Mouse (Mus musculus) CD8-positive naive resting alpha-beta T cell, adult 2 months (primary cell): Measurements from ENCODE around the gene Srbd1.

Experiments
- DNase-seq, 2 experiments: peaks; one replicate each; pipeline ENCODE4 v3.0.0; 2022; ENCODE audit warnings: low read depth in 2 of 2, low spot score in 2 of 2

Gene Srbd1

DNA sequence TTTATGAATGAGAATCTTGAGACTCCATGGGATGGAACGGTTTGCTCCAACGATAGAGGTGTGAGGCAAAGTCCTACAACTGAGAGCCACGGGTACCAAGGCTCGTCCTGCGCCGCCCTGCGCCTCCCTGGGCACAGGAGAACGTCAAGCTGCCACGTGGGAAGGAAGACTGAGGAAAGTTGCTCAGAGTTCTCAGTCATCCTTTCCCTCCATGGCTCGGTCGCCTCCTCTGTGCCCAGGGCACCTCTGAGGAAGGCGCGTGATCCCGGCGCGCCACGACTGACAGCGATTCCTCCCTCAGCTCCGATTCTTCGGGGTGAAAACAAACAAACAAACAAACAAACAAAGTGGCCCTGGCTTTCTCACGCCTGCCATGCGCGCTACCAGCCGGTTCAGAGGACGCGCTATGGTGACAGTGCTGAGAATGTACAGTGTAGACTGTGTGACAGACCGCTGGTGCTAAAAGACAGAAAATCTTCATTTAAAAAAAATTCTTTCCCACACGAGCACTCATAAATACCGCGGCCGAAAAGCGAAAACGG, 367 bp downstream of the Srbd1 start:
- no peak for DNase-seq

DNA sequence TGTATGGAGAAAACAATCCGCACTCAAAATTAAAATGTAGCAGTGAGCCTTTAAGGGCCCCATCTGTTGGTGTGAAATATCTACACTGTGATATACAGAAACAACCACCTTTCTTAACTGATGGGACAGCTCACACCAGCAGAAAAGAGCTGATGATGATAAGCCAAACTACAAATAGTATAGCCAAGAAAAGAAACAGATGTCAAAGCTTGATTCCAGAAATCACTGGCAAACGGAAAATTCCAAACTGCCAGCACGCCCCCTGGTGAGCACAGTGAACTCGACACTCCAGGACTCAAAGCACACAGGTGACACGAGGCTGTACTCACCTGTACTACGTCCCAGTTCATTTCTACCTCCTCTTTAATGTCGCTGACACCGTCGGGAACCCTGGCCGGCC, 9.1 kb downstream of the Srbd1 start:
- DNase-seq: no peak

DNA sequence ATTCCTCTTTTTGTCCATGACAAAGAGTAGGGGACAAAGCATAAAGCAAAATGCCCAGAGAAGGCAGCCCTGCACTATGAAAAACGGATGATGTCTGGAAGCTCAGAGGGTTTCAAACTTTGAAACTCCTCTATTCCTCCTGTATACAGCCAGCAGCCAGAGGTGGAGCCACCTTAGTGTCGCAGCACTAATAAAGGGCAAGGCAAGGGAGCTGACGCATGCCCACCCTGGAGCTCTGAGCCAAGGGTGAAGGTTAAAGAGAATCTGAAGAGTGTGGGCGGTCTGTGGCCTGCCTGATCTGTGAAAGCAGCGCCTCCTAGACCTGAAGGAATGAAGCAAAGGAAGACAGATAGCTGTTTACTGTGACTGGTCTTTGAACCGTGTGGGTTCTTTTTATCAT, 10.5 kb downstream of the Srbd1 start:
- DNase-seq: no peak

DNA sequence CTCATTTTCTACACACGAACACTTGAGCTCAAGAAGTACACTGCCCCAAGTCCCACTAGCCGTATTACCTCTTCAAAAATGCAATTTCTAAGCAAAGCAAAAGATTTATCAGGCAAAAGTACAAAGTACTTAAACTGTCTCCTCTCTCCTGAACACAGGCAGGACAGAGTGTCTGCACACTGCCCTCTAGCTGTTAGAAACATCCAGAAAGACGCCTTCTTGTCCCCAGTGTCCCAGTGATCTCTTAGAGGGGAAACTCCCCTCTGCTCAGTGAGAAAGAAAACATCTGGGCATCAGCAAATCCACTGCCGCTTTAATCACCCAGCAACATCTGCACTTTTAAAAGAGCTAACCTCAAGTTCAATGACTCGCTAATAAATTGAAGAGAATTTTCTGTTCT, 12.4 kb downstream of the Srbd1 start:
- DNase-seq: no peak

DNA sequence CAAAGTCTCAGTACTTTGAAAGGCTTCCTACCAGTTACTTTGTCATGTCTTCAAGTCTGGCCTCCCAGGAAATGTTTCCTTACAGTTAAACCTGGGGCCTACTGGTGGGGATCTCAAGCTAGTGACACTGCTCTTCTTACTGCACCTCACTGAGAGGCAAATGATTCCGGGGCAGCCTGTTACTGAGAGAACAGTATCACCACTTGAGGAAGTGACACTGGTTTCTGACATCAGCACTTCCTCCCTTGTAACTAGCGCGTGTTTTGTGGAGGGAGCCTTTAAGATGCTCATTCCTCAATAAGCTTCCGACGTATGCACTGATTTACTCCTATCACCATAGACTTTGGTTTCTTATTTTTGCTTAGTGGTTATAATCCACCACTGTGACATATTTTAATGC, 16.8 kb downstream of the Srbd1 start:
- no peak for DNase-seq

DNA sequence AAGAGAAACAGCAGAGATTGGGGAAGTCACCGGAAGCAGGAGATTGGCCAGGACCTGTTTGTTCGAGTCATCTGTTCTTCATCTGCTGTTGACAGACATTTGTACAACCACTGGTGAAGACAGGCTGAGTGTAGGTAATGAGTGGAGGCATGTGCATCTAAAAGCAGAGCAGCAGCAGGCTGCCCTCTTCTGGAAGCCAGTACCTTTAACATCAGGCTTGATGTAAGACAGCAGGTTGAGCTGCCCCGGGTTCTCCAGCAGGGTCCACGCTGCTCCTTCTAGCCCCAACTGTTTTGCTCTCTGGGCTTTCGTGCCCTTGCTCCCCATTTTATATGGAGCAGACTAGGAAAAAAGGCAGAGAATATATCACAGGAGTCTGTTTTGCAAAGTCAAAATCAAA, 19.1 kb downstream of the Srbd1 start:
- DNase-seq: no peak

DNA sequence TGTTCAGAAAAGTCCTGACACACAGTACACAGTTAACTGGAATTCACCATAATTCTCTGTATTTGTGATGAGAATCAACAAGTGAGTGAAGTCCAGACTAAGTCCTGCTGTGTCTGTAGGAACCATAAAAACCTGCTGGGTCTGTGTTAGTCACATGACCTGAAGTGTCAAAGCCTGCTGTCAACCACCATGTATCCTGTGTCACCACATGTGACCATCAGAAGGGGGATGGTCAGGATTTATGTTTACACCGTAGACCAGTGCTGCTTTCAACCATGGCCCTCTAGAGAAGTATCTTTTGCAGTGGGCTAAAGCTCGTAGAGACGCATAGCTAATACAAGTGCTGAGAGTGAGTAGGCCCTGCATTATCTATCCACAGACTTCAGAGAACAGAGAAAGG, 21.8 kb downstream of the Srbd1 start:
- DNase-seq: no peak

DNA sequence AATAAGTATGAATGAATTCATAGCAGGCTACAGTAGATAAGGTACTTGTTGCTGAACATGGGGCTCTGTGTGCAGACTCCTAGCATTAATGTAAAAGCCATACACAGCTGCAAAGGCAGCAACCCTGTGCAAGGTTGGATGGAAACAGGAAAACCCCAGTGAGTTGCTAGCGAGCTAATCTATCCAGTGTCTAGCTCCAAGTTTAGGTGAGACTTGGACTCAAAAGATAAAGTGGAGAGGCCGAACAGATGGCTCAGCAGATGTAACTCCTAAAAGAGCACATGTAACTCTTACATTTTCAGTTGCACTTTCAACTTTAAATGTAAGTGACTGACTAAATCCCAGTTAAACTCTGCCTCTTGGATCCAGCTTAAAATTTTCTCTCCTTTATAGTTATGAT, 48.1 kb downstream of the Srbd1 start:
- no peak for DNase-seq

DNA sequence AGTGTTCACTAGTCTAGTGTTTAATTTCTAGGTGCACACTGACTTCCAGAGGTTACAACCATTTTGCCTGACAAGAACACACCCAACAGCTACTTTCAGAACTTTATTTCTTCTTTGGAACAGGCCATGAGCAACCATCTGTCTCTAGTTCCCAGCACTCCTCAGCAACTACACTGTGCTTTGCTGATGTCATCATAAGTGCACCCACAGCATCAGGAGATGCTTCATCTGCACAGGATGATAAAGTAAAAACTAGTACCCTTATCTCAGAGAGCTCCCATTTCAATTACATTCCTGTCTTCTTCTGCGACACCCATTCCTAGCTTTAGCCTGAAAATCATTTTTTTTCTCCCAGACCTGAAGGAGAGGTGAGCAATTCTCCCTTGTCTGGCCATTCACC, 51.9 kb downstream of the Srbd1 start:
- DNase-seq: no peak

DNA sequence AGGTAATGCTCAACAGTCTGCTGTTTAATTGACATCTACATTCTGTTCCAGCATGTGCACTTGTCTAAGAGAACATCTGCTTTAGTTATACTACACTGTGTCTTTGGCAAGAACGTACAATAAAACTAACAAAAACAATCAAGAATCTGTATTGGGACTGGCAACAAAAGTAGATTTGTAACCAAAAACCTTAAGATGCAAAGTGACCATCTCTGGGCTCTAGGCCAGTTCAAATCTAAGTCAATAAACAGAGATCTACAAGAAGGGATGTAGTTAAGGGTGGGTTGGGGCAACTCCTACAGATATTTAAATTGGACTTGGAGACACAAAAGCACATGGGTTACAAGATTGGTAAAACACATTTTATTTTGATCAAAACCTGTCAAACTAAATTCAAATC, 53.3 kb downstream of the Srbd1 start:
- no peak for DNase-seq

DNA sequence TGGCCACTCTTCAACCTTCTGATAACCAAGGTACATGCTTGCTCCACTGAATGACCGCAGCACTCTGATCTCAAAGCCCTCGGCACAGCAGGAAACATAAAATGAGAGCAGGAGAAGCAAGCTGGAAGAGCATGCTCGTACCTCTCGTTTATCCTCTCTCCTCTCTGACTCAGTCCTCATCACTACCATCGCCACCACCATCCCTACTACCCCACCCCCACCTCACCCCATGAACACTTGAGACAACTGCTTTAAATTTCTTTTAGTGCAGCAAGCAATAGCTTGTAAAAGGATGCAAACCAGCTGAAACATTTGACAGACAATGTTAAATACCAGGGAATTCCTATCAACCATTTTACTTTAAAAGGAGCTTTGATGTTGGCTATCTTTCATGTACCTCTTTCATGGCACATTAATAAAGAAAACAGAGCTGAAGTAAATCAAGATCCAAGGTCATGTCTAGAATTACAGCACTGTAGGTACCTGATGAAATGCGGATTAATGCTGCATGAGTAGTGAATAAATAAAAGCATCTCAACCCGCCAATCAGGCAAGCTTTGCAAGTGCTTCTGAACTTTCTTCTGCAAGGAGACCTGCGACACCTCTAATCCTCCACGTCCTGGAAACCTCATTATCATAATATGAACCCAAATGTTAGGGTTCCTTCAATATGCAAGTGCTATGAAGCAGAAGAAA, 54.9 kb downstream of the Srbd1 start:
- no peak for DNase-seq

DNA sequence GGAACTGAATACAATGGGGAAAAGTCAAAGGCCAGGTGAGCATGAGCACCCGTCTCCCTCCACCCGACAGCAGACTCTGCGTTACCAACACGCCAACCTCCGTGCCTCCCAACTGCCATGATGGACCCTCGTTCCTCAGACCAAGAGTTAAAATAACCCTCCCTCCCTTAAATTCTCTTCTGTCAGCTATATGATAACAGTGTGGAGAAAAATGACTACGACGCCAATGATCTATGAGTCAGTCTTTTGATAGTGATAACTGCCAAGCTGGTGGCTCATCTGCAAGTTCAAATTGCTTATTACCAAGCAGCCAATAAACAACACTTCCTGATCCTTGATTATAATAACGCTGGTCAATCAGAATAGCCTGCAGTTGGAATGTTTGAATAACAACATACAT, 57.1 kb downstream of the Srbd1 start:
- DNase-seq: no peak

DNA sequence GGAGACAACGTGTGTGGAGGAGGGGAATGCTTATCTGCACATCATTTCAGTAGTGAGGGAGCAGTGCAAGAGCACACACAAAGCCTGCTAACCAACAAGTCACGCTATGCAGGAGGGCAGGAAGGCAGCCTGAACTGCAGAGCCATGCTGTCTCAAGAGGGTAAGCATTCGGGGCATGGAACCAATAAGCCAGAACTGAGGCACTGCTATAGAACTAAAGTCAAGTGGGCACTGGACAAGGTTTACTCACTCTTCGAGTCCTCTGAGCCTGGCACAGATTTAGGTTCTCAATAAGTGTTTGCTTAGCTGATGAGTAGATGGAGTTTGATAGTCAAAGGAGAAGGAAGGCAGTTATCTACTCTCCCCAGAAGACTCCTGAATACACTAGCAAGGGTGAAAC, 58.8 kb downstream of the Srbd1 start:
- no peak for DNase-seq

DNA sequence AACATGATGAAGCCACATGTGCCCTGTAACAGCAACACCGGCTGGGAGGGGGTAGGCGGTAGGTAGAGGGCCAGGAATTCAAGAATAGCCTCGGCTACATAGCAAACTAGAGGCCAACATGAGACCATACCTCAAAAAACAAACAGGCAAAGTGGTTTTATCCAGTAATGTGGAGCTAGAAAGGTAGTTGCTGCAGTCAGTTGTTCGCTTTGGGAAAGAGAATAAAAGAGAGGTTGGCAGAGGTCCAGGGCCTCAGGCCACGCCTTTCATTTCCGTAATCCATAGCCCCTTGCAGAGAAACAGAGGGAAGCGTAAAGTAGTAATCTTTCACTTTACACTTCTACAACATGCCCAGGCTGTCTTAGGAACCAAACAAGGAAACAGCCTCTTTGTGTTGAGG, 61.8 kb downstream of the Srbd1 start:
- DNase-seq: no peak

DNA sequence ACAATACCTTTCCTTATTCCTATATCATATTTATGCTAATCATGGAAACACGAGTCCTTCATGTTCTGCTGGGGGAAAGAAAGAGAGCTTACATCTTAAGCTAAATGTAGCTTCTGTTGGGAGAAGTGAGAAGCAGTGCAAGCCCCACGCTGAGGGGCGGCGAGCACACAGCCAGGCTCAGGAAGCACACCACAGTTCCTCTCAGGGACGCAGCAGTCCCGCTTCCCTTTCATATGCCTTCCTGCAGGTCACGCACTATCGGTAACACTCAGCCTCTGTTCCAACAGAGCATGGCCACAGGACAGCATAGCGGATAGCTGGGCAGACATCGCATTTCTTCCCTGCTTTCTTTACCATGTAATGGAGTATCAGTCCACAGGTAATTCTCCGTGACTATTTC, 66.9 kb downstream of the Srbd1 start:
- no peak for DNase-seq

DNA sequence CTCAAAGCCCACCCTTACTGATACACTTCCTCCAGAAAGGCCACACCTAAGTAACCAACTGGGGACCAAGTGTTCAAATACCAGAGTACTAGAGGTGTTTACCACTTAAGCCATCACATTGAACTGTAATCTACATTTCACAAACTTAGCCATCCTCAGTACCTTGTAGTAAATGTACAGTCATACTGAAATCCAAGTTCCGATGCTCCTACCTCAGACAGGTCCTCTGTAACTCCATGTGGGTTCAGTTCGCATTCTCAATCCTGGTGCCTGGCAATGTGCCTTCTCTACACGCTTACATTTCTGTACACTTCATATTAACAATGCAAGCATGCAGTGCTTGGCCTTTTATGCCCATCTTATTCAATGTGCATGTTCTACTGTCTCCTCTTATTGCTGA, 77.5 kb downstream of the Srbd1 start:
- DNase-seq: no peak

DNA sequence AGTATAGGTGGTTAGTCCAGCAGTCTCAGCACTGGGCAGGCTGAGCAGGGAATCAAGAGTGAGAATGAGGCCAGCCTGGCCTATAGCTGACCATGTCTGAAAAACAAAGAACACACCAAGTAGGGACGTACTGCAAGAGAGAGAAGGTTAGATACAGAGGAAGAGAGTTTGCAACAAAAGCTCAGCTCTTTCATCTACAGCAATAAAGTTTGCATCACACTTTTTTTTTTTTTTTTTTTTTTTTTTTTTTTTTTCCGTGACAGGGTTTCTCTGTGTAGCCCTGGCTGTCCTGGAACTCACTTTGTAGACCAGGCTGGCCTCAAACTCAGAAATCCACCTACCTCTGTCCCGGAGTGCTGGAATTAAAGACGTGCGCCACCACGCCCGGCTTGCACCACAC, 79.1 kb downstream of the Srbd1 start:
- DNase-seq: no peak

DNA sequence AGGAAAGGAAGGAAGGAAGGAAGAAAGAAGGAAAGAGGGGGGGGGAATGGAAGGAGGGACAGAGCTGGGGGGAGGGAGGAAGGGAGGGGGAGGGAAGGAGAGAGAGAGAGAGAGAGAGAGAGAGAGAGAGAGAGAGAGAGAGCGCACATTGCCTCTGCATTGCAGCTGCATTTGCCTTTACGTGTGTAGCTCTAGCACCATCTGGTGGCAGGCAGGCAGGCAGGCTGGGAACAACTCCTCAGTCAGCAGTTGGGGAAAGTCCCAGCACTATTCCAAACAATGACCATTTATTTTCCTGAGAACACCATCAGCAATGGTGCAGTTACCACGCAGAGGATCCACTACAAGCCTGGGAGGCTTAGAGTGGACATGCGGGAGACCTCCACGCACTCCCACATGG, 81.5 kb downstream of the Srbd1 start:
- DNase-seq: peak; percentile 4 to 11

DNA sequence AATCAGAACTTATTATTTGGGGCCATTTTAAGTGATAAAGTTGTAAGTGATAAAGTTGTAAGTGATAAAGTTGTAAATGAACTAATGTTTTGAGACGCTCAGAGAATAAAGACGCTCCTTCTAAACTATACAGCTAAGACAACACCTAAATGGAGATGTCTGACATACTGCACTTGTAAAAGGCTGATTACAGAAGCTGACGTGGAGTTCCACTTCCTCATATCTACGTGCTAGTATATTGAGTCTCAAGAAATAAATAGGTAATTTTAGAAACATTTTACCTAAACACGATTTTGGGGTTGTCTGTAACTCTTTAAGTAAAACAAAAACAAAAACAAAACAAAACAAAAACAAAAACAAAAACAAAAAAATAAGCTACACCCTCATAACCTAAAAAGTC, 84.1 kb downstream of the Srbd1 start:
- no peak for DNase-seq

DNA sequence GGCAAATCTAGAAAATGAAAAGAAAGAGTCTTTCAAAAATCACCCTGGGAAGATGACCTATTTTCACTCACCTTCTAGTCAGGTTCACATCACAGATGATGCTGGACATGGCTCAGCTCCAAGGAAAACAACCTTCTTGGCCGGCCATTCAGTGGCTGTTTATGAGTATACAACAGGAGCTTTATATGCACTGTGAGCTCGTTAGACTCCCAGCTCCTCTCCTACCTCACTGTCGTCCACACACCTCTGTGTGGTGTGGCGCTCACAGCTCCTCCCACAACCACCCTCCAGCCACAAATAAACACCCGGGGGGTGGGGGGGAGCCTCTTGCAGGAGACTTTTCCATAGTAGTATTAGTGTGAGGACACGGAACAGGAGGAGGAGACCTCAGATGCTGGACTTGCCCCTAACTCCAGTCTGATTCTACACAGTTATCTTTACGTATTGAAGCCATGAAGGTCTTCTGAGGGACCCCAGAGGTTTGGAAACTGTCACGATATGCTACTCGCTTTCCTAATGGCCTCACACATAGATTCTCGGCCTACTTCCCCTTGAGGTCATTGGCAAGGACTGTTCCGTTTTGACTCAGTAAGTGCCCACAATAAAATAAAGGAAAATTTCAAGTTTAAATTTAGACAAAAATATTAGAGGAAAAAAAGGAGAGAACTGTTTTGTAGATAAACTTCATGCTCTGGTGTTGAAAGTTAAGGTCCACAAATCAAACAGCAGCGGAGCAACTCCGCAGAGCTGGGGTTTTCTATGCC, 104.6 kb downstream of the Srbd1 start:
- no peak for DNase-seq

DNA sequence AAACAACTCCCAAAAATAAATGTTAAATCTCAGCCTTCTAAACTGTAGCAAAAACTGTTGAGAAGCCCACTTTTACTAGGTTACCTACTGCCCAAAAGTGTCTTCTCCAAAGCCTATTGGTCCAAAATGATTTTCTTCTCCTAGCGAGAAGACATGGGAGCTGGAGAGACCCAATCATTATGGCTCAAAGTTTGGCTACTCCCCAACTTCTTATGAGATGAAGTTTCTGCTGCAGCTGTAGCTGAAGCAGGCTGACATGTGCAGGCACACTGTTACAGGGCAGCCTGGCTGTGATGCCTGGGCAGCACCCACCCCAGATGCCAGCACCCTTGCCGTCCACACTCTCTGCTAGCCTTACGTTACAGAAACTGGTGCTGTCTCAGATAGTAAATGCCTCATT, 105.2 kb downstream of the Srbd1 start:
- DNase-seq: no peak

DNA sequence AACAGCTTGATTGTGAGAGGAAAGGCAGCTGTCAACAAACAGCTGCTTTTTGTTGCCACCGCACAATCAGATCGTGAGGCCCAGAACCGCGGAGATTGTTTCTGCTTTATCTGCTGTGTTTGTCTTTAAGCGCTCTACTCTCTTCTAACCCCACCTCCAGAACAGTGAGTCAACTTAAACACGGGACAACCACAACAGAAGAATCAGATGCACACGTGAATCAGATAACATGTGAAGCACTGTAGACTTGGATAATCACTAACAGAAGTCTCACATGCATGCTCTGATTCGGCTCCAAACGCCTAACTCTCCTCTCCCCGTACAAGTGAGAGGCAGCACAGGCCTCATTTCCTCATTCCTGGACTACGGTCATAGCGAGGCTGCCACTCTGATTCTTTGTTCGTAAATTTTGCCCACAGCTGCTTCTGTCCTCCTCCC, 106.7 kb downstream of the Srbd1 start:
- no peak for DNase-seq

DNA sequence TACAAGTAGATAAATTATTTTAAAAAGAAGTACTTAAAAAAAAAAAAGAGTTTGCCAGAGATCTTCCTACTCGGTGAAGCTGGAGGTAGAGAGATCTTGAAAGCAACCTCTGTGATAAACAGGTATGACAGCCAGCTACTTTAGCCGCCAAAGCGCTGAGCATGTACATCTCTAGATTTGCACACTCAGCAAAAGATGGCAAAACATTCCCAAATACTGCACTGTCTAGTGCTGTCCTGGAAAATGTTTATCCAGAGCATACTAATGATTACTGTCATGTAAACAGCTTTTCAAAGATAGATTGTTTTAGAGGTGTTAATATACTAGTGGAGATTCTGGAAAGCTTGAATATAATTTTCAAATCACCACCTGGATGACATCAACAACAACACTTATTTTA, 109.4 kb downstream of the Srbd1 start:
- no peak for DNase-seq
